Mouse (Mus musculus) small intestine, adult 2 months (tissue): Measurements from ENCODE around the gene Gins2.

Experiments
- CTCF ChIP-seq: fragments of 200-500 bp; IDR thresholded peaks from 2 replicates; pipeline ENCODE4 v1.5.1; 2012; ENCODE audit warnings: low read depth, mild to moderate bottlenecking, control low read depth, inconsistent platforms, low read length, moderate library complexity, mixed read lengths; ENCODE audit not compliant: insufficient replicate concordance, insufficient read length; ENCODE audit errors: extremely low read depth
- POLR2A ChIP-seq: fragments of 200-500 bp; IDR thresholded peaks from 2 replicates; pipeline ENCODE4 v1.6.1; 2012; ENCODE audit warnings: low read depth, mild to moderate bottlenecking, control low read depth, inconsistent platforms, low read length, moderate library complexity

DNA sequence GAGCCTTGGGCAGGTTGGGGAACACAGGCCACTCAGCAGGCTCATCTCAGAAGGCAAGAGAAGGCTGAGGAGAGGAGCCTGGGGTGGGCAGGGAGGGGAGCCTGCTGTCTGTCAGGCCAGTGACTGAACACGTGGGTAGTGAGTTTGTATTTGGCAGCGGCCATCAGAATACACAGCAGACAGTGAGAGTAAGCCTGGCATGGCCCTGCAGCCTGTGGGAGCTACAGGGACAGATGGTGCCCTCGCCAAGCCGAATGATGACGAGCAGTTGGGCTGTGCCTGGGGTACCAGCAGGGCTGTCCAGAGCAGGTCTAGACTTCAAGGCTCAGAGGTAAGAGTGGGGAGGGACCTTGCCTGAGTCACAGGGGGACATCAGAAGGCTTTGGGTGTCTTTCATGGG lies 38.2 kb upstream of the Gins2 start:
- no peak for TF ChIP-seq CTCF
- no peak for TF ChIP-seq POLR2A
